Mouse (Mus musculus) testis, adult 2 months (tissue): ENCODE results near the gene Pyroxd1.

Experiments used
- CTCF ChIP-seq: fragments of 200-500 bp; IDR thresholded peaks from 2 replicates; pipeline ENCODE4 v1.5.1; 2012; ENCODE audit warnings: low read depth, mild to moderate bottlenecking, inconsistent platforms, low read length, moderate library complexity; ENCODE audit not compliant: control insufficient read depth, insufficient read depth, insufficient replicate concordance
- POLR2A ChIP-seq: fragments of 200-500 bp; IDR thresholded peaks from 2 replicates; pipeline ENCODE4 v1.6.1; 2012; ENCODE audit warnings: low read depth, mild to moderate bottlenecking, inconsistent platforms, low read length, moderate library complexity; ENCODE audit not compliant: control insufficient read depth

GRCm38 (mm10) chr6:142346181-142347110, 992 bp downstream of the Pyroxd1 start:
- no peak for TF ChIP-seq POLR2A
- TF ChIP-seq CTCF = no peak
